Mouse (Mus musculus): ENCODE measurements around the gene Gpr108.
A peak's percentile ranks its signal among the peaks of the same experiment; 100 is the strongest.
"Not testable (repeated sequence)": the region's sequence is repeated elsewhere in the genome, so short reads cannot be mapped to it uniquely, and the experiment has no call there.

Gpr108 gene

DNA sequence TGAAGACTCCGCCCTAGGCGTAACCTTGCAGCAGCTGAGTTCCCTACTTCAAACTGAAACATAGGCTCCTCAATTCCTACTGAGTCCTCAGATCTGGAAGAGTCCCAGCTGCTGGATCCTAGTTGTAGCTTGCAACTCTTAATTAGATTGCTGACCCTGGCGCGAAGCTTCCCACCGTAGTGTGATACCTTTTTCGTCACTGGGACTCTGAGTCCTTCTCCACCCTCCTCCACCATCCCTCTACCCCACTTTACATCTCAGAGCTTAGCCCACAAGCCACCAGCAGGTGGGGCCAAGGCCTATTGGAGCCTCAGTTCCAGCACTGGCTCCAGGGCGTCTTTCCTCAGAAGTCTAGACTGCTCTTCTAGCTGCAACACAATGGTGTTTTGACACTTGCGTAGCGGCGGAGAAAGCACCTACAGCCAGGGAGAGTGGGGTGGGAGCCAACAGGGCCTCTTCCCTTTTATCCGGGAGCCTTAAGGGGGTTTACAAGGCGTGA is at the start of gene Gpr108:
Gpr108 (minus strand) TSS at position 246 of the 499 bp plus-strand sequence.
- peak; percentile 89 to 90 for DNase-seq

DNA sequence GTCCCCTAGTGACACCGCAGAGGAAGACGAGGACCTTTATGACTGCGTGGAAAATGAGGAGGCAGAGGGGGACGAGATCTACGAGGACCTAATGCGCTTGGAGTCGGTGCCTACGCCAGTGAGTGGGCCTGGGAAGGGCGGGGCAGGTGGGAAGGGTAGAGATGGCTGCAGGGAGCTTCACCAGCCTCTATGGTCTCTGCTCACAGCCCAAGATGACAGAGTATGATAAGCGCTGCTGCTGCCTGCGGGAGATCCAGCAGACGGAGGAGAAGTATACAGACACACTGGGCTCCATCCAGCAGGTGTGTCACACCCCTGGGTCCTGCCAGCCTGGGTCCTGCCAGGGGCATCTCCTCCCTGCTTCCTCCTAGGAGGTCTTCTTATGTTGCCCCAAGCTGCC is 48.8 kb upstream of the Gpr108 start:
- DNase-seq = no peak

DNA sequence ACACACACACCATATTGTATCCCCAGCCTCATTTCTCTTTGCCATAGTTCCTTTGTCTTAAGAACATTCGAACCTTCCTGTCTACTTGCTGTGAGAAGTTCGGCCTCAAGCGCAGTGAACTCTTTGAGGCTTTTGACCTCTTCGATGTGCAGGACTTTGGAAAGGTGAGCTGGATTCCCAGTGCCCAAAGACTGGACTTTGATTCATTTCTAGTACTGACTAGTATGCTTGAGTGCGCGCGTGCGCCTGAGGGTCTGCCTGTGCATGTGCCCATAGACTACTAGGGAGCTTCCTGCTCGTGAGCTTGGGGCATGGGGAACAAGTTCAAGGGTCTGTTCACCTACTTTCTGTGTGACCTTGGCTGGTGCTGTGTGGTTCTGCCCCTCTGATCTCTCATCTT is 47.7 kb upstream of the Gpr108 start:
- no peak for DNase-seq

DNA sequence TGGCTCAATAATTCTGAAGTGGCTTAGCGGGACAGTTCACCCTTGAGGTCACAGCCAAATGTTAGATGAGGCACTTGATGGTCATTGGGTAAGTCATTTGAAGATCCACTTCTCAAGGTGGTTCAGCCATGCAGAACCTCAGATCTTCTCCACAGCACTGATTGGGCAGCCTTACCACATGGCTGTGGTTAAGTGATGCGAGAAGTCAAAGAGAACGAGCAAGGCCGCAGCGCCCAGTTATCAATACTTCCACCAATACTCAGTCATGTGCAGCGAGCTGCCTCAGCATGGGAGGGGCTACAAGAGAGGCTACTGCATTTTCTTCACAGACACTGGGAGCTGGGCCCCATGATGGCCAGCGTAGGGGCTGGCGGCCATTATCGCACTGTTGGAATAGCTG is 44.7 kb upstream of the Gpr108 start:
- no peak for DNase-seq

DNA sequence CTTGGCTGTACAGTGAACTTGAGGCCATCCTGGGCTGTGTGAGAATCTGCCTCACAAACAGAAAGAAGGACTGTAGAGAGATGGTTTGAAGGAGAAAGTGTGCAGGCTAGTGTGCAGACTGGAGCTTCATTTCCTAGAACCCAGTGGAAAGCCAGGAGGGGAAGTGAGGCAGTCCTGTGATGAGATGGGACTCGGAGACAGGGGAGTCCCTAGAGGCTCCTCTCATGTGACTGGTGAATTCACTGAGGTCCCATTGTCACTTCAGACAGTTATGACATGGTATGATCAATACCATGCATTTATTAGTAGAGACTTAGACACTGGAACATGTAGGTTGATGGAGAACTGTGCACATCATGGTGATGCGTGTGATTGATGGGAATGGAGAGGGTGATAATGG is 44.1 kb upstream of the Gpr108 start:
- no peak for DNase-seq

DNA sequence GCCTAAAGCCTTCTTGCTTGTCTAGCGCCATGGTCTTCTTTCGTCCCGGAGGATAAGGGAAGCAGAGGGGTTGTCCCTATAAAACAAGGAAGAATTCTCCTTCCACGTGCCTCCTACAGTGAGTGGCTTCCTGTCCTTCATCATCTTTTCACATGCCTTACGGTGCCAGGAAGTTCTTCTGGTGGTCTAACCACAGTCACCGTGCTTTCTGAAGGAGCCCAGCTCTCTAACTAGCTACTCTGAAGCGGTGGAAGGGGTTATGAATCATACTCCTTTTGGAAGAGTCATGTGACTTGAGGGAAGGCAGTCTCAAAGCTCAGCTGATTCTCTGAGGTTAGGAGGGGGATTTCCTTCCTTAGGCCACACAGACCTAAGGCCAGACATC is 42.4 kb upstream of the Gpr108 start:
- no peak for DNase-seq

DNA sequence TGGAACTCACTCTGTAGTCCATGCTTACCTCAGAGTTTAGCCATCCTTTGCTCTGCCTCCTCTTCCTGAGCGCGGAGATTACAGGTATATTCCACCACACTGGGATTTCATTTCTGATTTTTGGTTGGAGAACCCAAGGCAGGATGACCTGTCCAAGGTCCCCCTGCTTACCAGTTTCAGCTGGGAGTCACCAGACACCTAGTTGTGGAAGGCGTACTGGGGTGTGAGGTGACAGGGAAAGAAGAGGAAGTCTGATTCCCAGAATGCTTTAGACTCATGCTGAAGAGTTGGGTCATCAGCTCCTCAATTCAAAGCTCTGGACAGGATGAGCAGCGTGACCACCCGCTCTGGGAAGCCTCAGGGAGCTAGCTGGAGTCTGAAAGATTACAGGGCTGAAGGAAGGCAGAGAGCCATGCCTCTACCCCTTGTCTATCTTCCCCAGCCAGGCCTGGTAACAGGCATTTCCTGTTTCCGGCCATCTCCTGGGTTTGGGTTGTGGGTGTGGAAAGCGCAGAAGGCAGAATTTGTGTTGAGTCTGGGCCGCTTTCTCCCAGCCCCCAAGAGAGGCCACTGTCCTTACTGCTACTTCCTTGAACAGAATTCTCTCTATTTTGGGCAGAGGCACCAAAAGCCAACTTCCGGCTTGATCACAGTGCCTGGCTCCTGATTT is 41.9 kb upstream of the Gpr108 start:
- DNase-seq = no peak

DNA sequence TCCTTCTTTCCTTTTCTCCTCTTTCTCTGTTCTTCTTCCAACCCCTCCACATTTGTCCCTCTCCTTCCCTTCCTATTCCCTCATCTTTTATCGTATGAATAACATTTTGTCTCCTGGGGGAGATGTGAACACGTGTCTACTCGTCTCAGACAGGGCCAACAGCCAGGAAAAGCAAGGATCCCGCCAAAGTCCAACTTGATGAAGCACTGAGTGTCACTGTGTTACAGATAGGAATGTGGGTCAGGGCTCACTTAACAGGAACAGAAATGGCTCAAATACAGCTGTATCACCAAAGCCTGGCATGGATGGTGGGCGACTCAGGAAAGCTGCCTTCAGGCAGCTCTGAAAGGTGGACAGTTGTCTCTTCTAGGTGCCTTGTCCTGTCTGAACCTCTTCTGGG is 41.0 kb upstream of the Gpr108 start:
- no peak for DNase-seq

DNA sequence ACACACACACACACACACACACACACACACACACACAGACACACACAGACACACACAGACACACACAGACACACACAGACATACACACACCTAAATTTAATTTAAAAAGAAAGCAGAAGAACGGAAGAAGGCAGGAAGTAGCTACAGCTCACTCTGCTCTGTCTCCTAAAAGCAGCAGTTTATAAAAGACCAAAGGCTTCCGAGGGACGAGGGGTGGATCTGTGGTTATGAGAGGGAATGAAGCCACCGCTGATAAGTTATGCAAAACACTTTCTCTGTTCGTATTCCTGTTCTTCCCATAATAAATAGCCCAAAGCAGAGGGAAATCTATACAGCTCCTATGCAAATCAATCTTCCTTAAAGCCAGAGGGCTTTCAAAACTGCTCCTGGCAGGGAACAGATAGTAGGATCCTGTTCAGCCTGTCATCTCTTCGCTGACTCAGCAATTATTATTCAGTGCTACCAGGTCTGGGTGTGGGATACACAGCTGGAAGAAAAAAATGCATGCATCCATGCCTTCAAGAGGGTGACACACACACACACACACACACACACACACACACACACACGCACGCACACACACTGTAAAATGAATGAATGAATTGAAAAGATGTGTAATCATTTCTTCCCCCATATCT is 38.6 kb upstream of the Gpr108 start:
- no peak for DNase-seq

DNA sequence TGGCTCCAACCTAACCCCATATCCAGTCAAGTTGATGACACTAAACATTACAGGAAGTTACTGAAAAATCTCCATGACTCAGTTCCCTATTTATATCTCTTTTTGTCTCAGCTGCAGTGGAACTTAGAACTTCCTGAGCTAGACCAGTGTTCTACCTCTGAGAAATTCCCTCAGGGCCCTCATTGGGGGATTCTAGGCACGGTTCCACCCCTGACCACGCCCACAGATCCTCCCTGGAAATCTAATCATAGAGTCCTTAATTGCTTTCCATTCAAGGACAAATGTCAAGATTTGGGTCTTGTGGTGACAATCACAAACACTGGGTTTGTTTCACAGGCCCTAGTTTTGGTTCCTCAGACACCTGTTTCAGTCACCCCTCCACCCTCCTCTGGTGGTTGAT is 36.8 kb upstream of the Gpr108 start:
- DNase-seq = no peak

DNA sequence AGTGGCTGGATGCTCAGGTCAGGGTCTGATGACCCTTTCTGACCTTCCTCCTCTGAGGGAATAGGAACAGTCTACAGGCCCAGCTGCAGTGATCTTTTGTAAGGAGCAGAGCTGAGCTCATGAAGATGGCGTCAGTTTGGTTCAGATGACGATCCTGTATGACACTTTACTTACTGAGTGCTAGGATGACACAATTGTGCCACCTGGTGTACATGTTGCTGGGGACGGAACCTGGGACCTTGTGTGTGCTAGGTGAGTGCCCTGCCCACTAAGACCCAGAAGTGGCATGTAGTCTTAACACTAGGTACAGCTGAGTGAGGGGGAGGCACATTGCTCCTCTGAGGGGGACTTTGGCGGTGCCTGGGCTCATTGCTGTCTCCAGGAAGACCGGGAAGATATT is 35.7 kb upstream of the Gpr108 start:
- DNase-seq = no peak

DNA sequence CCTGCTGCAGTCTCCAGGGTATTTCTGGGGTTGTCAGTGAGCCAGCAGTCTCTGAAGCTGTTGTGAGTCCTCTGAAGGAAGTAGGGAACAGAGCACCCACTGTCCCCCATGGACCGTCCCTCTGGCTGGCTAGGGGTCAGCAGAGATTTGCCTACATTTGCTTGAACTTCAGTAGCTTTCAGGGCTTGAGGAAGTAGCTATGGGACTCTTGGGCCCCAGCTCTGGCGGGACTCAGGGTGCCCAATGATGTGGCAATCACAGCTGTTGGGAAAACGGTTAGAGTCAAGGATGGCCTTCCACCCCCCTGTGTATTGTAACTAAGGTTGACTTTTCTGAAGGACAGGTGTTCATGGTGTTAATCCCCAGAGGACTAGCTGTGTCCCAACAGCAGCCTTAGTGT is 32.2 kb upstream of the Gpr108 start:
- DNase-seq = no peak

DNA sequence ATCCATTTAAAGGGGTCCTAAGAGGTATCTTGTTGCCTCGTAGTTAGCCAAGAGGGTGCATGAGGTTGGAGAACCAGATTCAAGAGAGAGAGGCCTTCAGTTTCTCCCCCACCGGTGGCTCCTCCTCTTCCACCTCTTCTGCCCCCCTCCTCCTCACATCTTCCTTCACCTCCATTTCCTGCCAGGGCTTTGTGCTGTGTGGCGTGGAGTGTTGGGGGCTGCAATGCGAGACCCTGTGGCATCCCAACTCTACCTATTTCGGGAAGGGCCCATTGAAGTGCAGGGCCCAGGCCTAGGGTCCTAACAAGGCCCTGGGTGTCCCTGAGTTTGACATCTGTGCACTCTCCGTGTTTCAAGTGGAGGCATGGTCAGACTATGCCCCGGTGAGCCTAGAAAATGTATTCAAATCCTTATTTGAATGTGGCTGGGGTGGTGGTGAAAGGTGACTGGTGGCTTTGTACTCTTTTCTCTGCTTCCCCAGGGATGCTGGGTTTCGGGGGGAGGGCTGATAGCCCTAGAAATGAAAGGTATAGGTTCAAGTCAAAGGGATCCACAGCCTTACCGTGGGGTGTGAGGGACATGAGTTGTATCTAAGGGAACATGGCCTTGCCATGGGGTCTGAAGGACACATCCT is 31.5 kb upstream of the Gpr108 start:
- no peak for DNase-seq

DNA sequence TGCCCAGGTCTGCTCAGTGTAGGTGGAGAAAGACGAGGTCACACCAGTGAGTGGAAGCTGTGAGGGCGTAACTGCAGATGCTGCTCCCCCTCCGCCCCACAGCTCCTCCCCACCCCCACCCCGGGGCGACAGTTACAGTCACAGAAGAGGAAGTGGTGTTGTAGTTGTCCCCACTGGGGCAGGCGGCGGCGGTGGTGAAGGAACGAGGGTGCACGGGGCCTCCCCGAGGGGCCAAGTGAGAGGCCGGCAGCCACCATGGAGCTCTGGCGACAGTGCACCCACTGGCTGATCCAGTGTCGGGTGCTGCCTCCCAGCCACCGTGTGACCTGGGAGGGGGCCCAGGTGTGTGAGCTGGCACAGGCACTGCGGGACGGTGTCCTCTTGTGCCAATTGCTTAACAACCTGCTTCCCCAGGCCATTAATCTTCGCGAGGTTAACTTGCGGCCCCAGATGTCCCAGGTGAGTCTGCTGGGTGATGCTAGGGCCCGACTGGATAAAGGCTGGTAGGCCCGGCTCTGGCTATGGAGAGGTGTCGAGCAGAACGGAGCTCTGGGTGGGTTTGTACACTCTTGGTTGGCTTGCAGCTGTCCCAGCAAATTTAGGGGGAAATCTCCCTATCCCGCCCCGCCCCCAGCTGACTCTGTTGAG is 30.8 kb upstream of the Gpr108 start, which contains the start of gene Vav1:
Vav1 (plus strand) TSS at position 158 of the 648 bp plus-strand sequence.
- DNase-seq = no peak

DNA sequence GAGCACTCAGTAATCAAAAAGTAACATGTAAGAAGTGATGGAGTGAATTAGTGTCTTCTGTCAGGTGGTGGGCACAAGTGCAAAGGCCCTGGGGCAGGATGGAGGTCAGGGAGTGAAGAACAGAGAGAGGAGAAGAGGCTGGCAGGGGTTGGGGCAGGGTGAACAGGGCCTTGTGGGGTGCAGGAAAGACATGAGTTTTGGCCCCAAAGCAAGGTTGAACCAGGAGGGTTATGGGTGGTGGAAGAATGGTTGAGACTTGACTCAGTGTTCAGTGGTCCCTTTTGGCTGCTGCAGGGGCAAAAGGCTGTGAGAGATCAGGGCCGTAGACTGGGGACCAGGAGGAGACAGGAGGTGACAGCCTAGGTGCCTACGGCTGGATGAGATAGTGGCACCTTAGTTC is 30.3 kb upstream of the Gpr108 start:
- no peak for DNase-seq

DNA sequence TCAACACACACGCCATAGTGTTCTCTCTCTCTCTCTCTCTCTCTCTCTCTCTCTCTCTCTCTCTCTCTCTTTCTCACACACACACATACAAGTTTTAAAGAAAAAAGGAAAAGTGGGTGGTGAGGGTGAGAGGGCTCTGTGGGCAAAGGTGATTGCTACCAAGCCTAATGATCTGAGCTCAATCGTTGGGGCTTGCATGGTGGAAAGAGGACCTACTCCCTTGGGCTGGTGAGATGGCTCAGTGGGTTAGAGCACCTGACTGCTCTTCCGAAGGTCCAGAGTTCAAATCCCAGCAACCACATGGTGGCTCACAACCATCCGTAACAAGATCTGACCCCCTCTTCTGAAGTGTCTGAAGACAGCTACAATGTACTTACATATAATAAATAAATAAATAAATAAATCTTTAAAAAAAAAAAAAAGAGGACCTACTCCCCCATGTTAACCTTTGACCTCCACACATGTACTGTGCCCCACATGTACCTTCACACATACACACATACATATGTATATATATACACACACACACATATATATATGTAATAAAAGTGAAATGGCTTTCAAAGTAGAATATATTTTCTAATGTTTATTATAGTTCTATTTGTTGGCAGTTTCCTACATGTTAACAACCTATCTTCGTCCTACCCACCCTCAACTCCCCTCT is 29.5 kb upstream of the Gpr108 start:
- DNase-seq = not testable (repeated sequence)

DNA sequence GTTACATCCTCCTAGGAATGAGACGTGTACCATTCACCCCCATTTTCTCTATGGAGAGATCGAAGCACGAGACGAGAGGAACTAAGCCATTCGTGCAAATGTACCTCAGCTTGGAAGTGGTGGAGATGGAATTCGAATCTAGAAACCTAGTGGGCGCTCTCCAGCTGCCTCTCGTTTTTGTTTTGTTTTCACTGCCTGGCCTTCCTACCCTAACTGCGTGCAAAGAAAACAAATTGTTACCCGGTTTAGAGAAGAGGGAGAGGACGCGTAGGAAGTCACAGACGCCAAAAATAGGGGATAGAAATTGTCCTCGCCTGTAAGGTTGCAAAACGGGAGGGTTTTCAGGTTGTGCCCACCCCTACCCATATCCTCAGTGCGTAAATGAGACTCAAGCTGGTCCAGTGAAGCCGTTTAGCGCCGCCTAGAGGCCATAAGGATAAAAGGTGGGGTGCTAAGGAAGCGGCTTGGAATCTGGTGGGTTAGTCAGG is 28.4 kb upstream of the Gpr108 start:
- peak; percentile 83 for DNase-seq

DNA sequence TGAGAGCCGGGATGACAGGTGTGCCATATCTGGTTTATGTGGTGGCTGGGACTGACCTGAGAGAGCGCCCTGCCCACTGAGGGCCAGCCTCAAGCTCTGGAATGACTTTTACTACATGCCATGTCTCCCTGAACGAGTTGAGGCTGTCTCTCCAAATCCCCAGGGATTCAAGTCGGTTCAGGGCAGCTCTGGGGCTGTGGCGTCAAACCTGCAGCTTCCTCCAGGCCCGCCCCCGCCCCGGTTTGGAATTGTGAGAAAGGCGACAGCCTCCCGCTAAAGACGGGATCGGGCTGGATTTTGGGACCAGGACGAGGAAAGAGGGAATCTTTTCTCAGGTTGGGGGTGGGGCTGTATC is 27.7 kb upstream of the Gpr108 start:
- peak in 1 of 2 experiments; percentile 37 for DNase-seq

DNA sequence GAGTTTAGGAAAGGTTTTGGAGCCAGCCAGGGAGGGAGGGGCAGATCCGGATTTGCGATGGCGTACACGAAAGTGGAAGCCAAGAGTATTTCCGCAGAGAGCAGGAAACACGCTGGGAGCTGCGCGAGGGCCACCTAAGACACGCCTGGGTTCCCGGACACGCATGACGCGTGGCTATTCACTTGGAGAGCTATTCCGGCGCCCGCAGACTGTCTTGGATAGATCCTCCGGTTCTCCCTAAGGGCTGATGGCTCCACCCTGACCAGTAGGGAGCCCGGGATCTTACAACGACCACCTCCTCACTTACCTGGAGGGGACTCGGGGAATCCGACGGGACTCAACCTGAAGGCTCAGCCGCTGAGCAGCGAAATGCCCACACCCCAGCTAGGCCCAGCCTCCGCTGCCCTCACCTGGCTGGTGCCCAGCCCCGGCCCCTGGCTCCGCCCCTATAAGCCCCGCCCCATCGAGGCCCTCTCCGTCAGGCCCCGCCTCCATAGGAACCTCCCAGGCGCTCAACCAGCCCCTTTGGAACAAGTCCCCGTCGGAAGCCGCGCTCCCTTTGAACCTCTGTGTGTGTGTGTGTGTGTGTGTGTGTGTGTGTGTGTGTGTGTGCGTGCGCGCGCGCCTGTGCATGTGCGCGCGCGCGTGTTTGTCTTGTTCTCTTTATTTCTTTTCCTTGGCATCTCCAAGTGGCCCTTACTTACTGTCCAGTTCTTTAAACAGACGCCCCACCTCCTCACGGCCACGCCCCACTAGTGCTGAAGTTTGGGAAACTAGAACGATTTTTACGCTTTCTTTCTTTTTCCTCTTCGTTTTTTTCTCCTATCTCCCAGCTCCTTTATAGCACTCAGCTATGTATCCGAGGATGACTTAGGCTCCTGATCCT is 27.1 kb upstream of the Gpr108 start:
- peak; percentile 87 to 88 for DNase-seq

DNA sequence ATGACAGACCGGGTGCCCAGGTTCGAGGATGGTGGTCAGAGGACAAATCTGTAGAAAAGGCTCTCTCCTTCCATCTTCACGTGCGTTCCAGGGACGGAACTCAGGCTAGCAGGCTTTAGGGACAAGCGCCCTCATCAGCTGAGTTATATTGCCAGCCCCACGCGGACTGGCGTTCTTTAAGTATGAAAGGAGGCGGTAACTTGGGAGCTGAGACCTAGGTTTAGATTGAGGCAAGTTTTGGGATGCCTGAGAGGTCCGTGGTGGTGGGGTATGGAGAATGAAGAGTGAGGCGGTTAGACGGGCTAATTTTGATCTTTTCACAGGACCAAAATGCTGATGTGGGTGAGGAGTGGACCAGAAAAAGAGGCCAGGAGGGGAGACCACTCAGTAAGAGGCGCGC is 26.4 kb upstream of the Gpr108 start:
- DNase-seq = peak in 1 of 2 experiments; percentile 20

DNA sequence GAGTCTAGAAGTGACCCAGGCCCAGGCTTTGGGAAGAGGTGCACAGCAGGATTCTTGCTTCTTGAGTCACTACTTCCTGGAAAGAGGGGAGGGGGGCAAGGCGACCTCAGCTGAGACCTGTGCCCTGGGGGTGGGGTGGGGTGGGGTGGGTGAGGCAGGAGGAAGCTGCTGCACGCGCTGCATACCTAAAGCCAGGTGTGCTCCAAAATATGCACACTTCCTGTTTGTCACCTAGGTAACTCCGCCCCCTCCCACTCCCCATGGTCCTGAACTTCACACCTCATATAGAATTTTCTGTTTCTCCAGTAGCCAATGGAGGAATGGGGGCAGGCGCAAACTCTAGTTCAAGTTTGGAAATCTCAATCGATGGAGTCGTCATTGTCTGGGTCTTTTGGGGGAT is 25.6 kb upstream of the Gpr108 start:
- DNase-seq = no peak

DNA sequence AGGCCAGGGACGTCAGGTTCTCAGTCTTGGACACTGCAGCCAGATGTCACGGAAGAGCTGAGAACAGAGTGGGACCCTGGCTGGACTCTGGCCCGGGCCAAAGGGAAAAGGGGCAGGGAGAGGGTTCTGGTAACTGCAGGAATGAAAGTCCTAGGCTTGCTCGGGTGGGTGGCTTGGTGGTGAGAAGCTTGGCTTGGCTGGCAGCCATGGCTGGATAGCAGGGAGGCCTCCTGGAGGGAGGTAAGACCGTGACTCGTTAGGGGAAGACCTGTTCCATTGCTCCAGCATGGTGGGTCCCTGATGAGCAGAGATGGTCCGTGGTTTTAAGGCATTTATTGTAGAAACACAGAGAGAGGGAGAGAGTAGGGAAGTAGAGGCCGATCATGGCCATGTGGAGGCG is 23.1 kb upstream of the Gpr108 start:
- DNase-seq = no peak
